Mouse (Mus musculus) C2C12 (cell line): ENCODE data around the gene Cyp2d40. TPM values are rescaled to one million over a fixed set of nuclear protein-coding genes. Genes with fewer than 3 reads are reported as not detected.

Experiments
- H3K27me3 ChIP-seq: one replicate; pipeline ENCODE4 v1.6.1; 2011; ENCODE audit not compliant: control insufficient read depth, insufficient read depth, insufficient read length
- H3K36me3 ChIP-seq: one replicate; pipeline ENCODE4 v1.6.1; 2011; ENCODE audit not compliant: control insufficient read depth, insufficient read depth
- H3K4me3 ChIP-seq: one replicate; pipeline ENCODE4 v1.5.1; 2011; ENCODE audit warnings: mild to moderate bottlenecking, control low read depth; ENCODE audit not compliant: poor library complexity, insufficient read depth, severe bottlenecking
- H3K79me2 ChIP-seq: one replicate; pipeline ENCODE4 v1.6.1; 2011; ENCODE audit not compliant: control insufficient read depth, insufficient read depth
- H3K79me3 ChIP-seq: one replicate; pipeline ENCODE4 v1.6.1; 2011; ENCODE audit warnings: low read depth, control low read depth
- H3ac ChIP-seq: one replicate; pipeline ENCODE3; 2011; ENCODE audit warnings: low read depth; ENCODE audit not compliant: control insufficient read depth, insufficient read length
- CEBPB ChIP-seq: IDR thresholded peaks from one replicate; pipeline ENCODE4 v1.6.1; 2011; ENCODE audit warnings: low read depth, mild to moderate bottlenecking, control low read depth, moderate library complexity
- CTCF ChIP-seq: IDR thresholded peaks from one replicate; pipeline ENCODE4 v1.5.1; 2011; ENCODE audit not compliant: control insufficient read depth, insufficient read depth, insufficient read length
- FOSL1 ChIP-seq: IDR thresholded peaks from one replicate; pipeline ENCODE4 v1.8.0; 2011; ENCODE audit warnings: mild to moderate bottlenecking, low read length; ENCODE audit not compliant: poor library complexity, insufficient read depth, severe bottlenecking
- MAX ChIP-seq: IDR thresholded peaks from one replicate; pipeline ENCODE4 v1.6.1; 2011; ENCODE audit warnings: mild to moderate bottlenecking, control low read depth
- MYOD1 ChIP-seq: IDR thresholded peaks from one replicate; pipeline ENCODE4 v1.6.1; 2011; ENCODE audit warnings: low read depth; ENCODE audit not compliant: control insufficient read depth, insufficient read length
- MYOG ChIP-seq: IDR thresholded peaks from one replicate; pipeline ENCODE4 v1.6.1; 2011; ENCODE audit not compliant: control insufficient read depth, insufficient read length; ENCODE audit errors: extremely low read depth
- USF1 ChIP-seq: IDR thresholded peaks from one replicate; pipeline ENCODE4 v1.6.1; 2011; ENCODE audit warnings: low read depth, mild to moderate bottlenecking, control low read depth, moderate library complexity
- polyA plus RNA-seq: library from polyadenylated mRNA; unstranded; fragments of >200 nt; fragmentation: generic; extraction: Trizol; gene quantifications from one replicate; pipeline ENCODE4 v1.2.1, GENCODE M21; 2012; ENCODE audit warnings: missing spikeins

Cyp2d40 gene
- polyA plus RNA-seq, 1 experiment: not detected

- Histone ChIP-seq H3ac (no peak overlapping the region), H3K79me3 (no peaks in the 10 kb centered on the region), H3K4me3 (no peak overlapping the region), H3K79me2 (no peaks in the 10 kb centered on the region), H3K27me3 (no peaks in the 10 kb centered on the region), H3K36me3 (no peaks in the 10 kb centered on the region)
- TF ChIP-seq CEBPB (no peak), FOSL1 (no peak), MAX (no peak), USF1 (no peak), MYOD1 (no peak), CTCF (no peak), MYOG (no peak)
Measured at GRCm38 (mm10) chr15:82795936-82796440, 32.0 kb upstream of the Cyp2d40 start.

GRCm38 (mm10) chr15:82794277-82794676 is 30.3 kb upstream of the Cyp2d40 start, which contains the start of gene Cyp2d26:
Cyp2d26 (minus strand) TSS chr15:82794294.
- H3K79me3 ChIP-seq: no peaks in the 10 kb centered on the region
- no peak within 1 kb of the TSS for H3ac ChIP-seq
- no peak within 1 kb of the TSS for H3K4me3 ChIP-seq
- no peak for TF ChIP-seq CEBPB
- no peak for TF ChIP-seq USF1
- no peak for TF ChIP-seq FOSL1
- TF ChIP-seq CTCF: no peak
- TF ChIP-seq MYOG: no peak
- no peak for TF ChIP-seq MAX
- no peak for TF ChIP-seq MYOD1
- no peaks in the 10 kb centered on the region for H3K79me2 ChIP-seq
- H3K36me3 ChIP-seq: no peaks in the 10 kb centered on the region
- H3K27me3 ChIP-seq: no peaks in the 10 kb centered on the region

GRCm38 (mm10) chr15:82793868-82794267 is 29.9 kb upstream of the Cyp2d40 start:
- no peak overlapping the region for H3ac ChIP-seq
- H3K4me3 ChIP-seq: no peak overlapping the region
- TF ChIP-seq MYOG: no peak
- TF ChIP-seq CTCF: no peak
- no peak for TF ChIP-seq MAX
- TF ChIP-seq FOSL1: no peak
- TF ChIP-seq USF1: no peak
- no peak for TF ChIP-seq CEBPB
- no peak for TF ChIP-seq MYOD1
- no peaks in the 10 kb centered on the region for H3K27me3 ChIP-seq
- H3K36me3 ChIP-seq: no peaks in the 10 kb centered on the region
- H3K79me2 ChIP-seq: no peaks in the 10 kb centered on the region
- H3K79me3 ChIP-seq: no peaks in the 10 kb centered on the region

- Histone ChIP-seq H3ac (no peak overlapping the region), H3K27me3 (no peaks in the 10 kb centered on the region), H3K79me2 (no peaks in the 10 kb centered on the region), H3K36me3 (no peaks in the 10 kb centered on the region), H3K79me3 (no peaks in the 10 kb centered on the region), H3K4me3 (no peak overlapping the region)
- TF ChIP-seq FOSL1: no peak
- no peak for TF ChIP-seq MYOG
- TF ChIP-seq CTCF: no peak
- TF ChIP-seq CEBPB: no peak
- TF ChIP-seq MYOD1: no peak
- no peak for TF ChIP-seq USF1
- no peak for TF ChIP-seq MAX
Measured at GRCm38 (mm10) chr15:82793454-82793853, 29.5 kb upstream of the Cyp2d40 start.

GRCm38 (mm10) chr15:82792566-82792965 is 28.6 kb upstream of the Cyp2d40 start:
- Histone ChIP-seq H3ac (no peak overlapping the region), H3K36me3 (no peaks in the 10 kb centered on the region), H3K4me3 (no peak overlapping the region), H3K27me3 (no peaks in the 10 kb centered on the region), H3K79me2 (no peaks in the 10 kb centered on the region), H3K79me3 (no peaks in the 10 kb centered on the region)
- TF ChIP-seq MYOG (no peak), FOSL1 (no peak), CEBPB (no peak), CTCF (no peak), MAX (no peak), USF1 (no peak), MYOD1 (no peak)

GRCm38 (mm10) chr15:82784581-82784980 is 20.6 kb upstream of the Cyp2d40 start:
- no peaks in the 10 kb centered on the region for H3K36me3 ChIP-seq
- no peaks in the 10 kb centered on the region for H3K79me2 ChIP-seq
- no peak overlapping the region for H3ac ChIP-seq
- H3K27me3 ChIP-seq: no peaks in the 10 kb centered on the region
- TF ChIP-seq USF1 (no peak), CTCF (no peak), MYOD1 (no peak)
- no peak overlapping the region for H3K4me3 ChIP-seq
- H3K79me3 ChIP-seq: no peaks in the 10 kb centered on the region
